Mouse (Mus musculus): ENCODE data around the gene Lbx1. TPM values are rescaled to one million over a fixed set of nuclear protein-coding genes. Genes with fewer than 3 reads are reported as not detected.

Gene Lbx1
- total RNA-seq, 2 experiments from 2014 or later: 0.11 to 0.22 TPM

GRCm38 (mm10) chr19:45234191-45234770 is 1.3 kb downstream of the Lbx1 start:
- DNase-seq (ENCODE audit: low spot score in 2 of 2): no peak

DNA sequence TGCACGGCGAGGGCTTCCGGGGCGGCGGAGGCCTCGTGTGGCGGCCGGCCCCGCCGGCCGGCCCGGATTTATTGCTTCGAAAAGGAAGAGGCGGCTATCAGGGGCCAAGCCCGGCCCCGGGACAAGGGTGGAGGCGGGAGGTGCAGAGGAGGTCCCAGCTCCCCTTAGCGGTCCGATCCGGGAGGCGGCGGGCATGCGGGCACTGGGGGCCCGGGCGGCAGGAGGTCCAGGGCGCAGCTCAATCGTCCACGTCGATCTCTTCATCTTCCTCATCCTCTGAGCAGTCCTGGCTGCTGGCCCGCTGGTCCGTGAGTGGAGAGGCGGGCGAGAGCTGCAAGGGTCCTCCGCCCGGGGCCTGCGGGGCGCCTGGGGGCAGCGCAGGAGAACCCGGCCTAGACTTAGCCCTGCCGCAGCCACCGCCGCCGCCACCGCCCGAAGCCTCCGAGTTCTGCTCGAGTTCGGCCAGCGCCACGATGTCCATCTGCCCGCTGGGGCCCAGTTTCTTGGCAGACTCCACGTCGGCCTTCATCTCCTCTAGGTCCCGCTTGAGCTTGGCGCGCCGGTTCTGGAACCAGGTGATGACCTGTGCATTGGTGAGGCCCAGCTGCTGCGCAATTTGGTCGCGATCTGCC is 2.0 kb downstream of the Lbx1 start:
- no peak for DNase-seq (ENCODE audit: low spot score in 2 of 2)

DNA sequence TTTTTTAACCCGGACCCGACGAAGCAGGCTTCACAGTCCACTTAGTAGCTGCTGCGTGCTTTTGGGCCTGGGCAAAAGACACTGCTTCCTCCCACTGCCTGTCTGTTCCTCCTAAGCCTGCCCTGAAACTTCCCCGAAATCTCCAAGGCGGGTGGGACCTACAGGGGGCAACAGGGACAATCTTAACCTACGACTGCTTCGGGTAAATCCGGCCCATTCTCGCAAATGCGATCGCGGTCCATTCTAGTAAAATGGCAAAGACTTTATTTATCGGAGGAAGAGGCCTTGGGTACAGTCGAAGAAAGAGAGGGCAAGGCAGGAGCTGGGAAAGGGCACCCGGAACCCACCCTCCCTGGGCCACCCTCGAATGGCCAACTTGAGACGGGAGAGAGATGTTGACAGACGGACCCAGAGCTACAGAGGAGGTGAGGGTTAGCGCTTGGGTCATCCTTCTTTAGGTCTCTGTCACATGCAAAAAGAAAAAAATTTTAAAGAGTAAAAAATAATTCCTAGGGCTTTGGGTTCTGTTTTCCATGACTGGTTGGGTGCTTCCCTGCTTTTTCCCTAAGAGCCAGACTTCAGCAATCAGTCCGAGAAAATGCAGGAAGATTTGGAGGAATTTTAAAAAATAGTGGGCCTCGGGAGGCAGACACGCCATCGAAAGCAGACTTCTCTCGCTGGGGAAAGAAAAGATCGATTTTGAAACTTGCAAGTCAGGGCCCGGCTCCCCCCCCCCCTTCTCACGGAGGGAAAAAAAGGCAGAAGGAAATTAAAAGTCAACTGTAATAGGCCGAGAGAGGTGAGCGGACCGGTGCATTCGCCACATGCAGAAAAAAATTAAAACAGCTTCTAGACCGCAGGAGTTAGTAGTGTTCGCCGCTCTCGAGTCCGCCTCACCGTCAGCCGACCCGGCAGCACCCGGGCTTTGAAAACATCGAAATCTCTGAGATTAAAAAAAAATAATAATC is 2.9 kb downstream of the Lbx1 start:
- no peak for DNase-seq (ENCODE audit: low spot score in 2 of 2)

DNA sequence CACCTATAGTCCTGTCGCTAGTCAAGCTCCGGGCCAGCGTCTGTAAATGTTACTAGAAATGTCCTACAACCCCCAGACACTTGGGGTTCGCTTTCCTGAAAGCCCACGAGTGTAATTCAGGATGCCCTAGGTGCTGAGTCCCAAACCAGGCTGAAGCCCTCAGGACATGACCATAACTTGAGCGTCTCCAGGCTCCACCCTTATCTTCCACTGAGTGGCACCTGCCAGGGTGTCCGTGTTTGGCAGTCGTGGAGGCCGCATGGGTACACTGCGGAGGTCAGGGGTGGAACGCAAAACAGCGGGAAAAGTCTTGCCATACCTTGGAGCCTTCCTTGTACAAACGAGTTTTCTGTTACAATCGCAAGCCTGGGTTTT is 3.6 kb downstream of the Lbx1 start:
- DNase-seq (ENCODE audit: low spot score in 2 of 2): no peak

- DNase-seq (ENCODE audit: low spot score in 2 of 2): no peak
These were observed 4.1 kb downstream of the Lbx1 start for GRCm38 (mm10) chr19:45231383-45232035.

GRCm38 (mm10) chr19:45230848-45231382 is 4.7 kb downstream of the Lbx1 start:
- no peak for DNase-seq (ENCODE audit: low spot score in 2 of 2)

DNA sequence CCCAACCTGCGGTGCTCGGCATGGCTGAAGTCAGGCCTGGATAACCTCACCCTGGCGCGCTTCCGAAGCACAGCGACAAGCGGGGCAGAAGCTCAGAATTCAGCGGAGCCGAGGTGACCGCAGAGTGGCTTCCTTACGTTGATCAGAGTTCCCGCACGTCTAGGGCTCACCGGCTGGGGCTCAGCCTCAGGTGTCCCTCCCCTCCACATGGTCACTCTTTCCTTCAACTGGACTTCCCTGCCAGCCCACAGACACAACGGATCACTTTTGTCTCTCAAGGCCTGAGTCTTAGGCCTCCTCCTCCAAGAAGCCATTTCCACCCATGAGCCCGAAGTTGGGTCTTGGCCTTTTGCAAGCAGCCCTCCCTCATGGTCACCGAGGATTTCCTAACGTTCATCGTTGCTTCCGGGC is 5.4 kb downstream of the Lbx1 start:
- DNase-seq (ENCODE audit: low spot score in 2 of 2): no peak

DNA sequence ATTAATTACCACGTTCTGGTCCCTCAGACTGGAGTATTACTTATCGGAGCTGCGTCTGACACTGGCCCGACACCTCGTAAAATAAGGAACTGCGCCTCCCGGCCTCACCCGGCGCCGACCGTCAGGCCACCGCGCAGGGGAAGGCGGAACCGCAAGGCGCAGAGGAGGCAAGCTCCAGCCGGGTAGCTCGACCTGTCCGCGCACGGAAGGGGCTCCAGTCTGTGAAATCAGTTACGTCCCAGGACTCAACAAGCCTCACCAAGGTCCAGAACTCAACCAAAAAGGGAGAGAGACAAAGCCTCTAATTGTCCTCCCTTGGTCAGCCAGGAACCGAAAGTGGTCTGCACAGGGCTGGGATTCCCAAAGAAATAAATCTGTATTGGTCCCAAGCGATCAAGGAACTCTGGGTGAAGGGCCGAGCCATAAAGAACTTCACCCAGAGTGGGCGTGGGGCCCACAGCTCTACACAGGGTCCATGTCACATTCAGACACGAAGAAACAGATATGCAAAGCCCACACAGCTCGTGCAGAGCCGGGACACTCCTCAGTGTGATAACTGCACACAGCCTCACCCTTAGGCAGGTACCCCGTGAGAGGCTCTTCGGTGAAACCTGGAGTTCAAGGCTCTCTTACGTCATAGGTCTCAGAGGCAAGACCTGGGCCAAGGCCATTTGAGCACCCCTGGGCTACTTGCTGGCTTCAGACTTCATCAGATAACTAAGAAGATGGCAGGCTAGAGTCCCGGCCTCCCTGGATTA is 6.1 kb downstream of the Lbx1 start:
- DNase-seq (ENCODE audit: low spot score in 2 of 2): no peak

GRCm38 (mm10) chr19:45228781-45229180 is 6.8 kb downstream of the Lbx1 start:
- DNase-seq (ENCODE audit: low spot score in 2 of 2): no peak

DNA sequence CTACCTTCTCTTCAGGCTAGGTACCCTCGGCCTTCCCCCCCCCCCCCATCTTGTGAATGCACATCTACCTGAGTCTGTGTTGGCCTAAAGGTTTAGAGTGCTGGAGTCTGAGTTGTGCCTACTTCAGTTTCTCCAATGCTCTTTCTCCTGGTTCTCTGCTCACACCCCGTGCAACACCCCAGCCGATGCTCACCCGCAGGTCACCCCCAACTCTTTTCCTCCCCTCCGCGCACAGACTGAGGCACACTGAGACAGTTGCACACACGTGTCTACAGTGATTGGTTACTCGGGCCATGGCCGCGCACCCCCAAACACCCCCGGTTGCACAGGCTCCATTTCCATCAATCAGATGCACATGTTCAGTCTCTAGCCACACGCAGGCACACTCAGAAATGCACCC is 7.5 kb downstream of the Lbx1 start:
- no peak for DNase-seq (ENCODE audit: low spot score in 2 of 2)

GRCm38 (mm10) chr19:45227671-45228070 is 7.9 kb downstream of the Lbx1 start:
- DNase-seq (ENCODE audit: low spot score in 2 of 2): no peak

DNA sequence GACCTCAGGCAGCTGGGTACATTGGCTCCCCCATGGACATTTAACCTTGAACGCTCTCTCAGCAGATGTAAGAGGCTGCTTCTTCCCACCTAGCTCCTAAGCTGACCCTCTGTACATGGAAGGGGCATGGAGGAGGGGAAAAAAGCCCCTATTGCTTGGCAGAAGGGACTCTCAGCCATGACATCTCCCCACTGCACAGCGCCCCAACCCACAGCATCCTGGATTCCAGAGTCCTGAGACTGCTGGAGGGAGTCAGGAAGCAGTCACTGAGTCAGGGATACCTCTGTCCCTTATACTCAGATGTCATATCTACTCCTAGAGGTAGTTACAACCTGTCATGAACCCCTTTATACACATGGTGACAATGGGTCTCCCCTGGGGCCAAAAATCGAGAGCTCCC is 8.6 kb downstream of the Lbx1 start:
- DNase-seq (ENCODE audit: low spot score in 2 of 2): no peak

- DNase-seq (ENCODE audit: low spot score in 2 of 2): no peak
These were observed 9.4 kb downstream of the Lbx1 start for GRCm38 (mm10) chr19:45226246-45226645.

DNA sequence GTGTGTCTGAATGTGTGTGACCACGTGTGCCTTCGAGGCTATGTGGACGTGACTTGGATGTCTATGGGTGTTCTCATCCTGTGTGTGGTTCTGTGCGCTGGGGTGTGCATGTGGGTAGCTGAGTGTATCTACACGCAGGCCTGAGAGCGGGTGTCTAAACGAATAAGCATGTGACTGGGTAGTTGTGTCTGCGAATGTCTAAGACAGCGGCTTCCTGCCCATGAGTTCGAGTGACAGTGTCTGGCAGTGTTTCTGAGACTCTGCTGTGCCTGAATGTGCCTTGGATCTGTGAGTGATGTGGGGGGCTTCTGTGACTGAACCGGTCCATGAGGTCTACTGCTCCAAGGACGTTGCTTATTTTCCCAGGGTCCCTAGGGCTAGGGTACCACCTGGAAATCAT is 10.5 kb downstream of the Lbx1 start:
- DNase-seq (ENCODE audit: low spot score in 2 of 2): no peak

- no peak for DNase-seq (ENCODE audit: low spot score in 2 of 2)
These were observed 11.4 kb downstream of the Lbx1 start for GRCm38 (mm10) chr19:45224286-45224559.

- no peak for DNase-seq (ENCODE audit: low spot score in 2 of 2)
These were observed 12.0 kb downstream of the Lbx1 start for GRCm38 (mm10) chr19:45223413-45224285.

DNA sequence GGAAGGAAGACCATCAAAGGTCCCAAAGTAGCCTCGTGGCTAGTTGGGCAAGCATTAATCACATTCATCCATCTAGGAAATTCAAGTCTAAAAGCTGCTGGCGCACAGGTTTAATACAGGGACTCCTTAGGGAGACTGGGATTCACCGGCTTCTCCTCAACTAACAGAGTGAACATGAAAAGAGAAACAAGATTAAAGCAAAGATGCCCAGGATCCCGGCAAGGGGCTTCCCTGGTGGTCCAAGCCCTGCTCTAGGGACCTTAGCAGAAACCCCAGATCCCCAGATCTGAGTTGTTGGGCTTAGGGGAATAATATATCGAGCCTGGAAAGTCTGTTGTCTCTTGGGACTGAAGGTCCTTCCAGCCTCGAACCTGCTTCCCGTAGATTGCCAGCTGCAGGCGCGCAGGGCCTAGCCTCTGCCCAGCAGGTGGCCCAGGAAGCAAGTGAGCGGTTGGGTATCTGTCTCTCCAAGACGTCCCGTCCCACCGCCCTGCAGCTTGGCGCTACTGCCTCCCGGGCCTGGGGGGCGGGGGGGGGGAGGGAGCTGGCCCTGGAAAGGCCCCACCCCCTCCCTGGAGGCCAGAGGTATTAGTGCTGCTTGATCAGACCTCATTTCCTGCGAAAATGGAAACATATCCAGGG is 13.3 kb downstream of the Lbx1 start:
- DNase-seq (ENCODE audit: low spot score in 2 of 2): no peak

DNA sequence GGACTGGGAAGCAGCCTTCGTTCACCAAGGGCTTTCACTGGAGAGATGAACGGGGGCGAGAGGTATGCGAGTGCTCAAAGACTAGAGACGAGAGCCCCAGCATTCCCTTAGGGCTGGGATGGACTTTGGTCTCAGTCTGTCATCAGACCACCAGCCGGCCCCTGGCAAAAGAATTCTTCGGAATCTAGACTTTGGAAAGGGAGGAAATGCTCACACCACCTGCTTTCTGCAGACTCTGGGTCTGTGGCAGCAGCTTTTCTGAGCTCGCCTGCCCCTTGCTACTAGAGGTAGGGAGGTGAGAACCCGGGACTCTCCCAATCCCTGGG is 14.2 kb downstream of the Lbx1 start:
- DNase-seq (ENCODE audit: low spot score in 2 of 2): no peak

- peak in 1 of 2 experiments; percentile 44 for DNase-seq (ENCODE audit: low spot score in 2 of 2)
These were observed 14.8 kb downstream of the Lbx1 start for GRCm38 (mm10) chr19:45220593-45221457.

Data from adrenal gland, postnatal 4 days (tissue).